Mouse (Mus musculus) testis, adult 2 months (tissue): ENCODE results near the gene Agap3. TPM values are rescaled to one million over a fixed set of nuclear protein-coding genes. Genes with fewer than 3 reads are reported as not detected.

Experiments
- H3K27ac ChIP-seq: fragments of 200-500 bp; 2 replicates; pipeline ENCODE4 v1.5.1; 2012; ENCODE audit warnings: low read depth, low read length; ENCODE audit not compliant: control insufficient read depth, insufficient read depth
- H3K27me3 ChIP-seq: fragments of 200-500 bp; 2 replicates; pipeline ENCODE4 v1.6.1; 2012; ENCODE audit warnings: mild to moderate bottlenecking, low read length, moderate library complexity; ENCODE audit not compliant: control insufficient read depth, insufficient read depth
- H3K36me3 ChIP-seq: fragments of 200-500 bp; 2 replicates; pipeline ENCODE4 v1.6.1; 2012; ENCODE audit warnings: mild to moderate bottlenecking, low read length; ENCODE audit not compliant: control insufficient read depth, insufficient read depth
- H3K4me1 ChIP-seq: fragments of 200-500 bp; 2 replicates; pipeline ENCODE4 v1.6.1; 2012; ENCODE audit warnings: low read length; ENCODE audit not compliant: control insufficient read depth, insufficient read depth
- H3K4me3 ChIP-seq: fragments of 200-500 bp; 2 replicates; pipeline ENCODE4 v1.5.1; 2012; ENCODE audit warnings: low read depth, mild to moderate bottlenecking, low read length, moderate library complexity, mixed read lengths; ENCODE audit not compliant: control insufficient read depth
- CTCF ChIP-seq: fragments of 200-500 bp; IDR thresholded peaks from 2 replicates; pipeline ENCODE4 v1.5.1; 2012; ENCODE audit warnings: low read depth, mild to moderate bottlenecking, inconsistent platforms, low read length, moderate library complexity; ENCODE audit not compliant: control insufficient read depth, insufficient read depth, insufficient replicate concordance
- POLR2A ChIP-seq: fragments of 200-500 bp; IDR thresholded peaks from 2 replicates; pipeline ENCODE4 v1.6.1; 2012; ENCODE audit warnings: low read depth, mild to moderate bottlenecking, inconsistent platforms, low read length, moderate library complexity; ENCODE audit not compliant: control insufficient read depth
- polyA plus RNA-seq: library from polyadenylated mRNA; depleted of rRNA; stranded (reverse); fragments of >200 nt; gene quantifications from 2 replicates; pipeline ENCODE4 v1.2.3, GENCODE M21; 2012

Gene Agap3
- polyA plus RNA-seq, 1 experiment, result 29.5 TPM

DNA sequence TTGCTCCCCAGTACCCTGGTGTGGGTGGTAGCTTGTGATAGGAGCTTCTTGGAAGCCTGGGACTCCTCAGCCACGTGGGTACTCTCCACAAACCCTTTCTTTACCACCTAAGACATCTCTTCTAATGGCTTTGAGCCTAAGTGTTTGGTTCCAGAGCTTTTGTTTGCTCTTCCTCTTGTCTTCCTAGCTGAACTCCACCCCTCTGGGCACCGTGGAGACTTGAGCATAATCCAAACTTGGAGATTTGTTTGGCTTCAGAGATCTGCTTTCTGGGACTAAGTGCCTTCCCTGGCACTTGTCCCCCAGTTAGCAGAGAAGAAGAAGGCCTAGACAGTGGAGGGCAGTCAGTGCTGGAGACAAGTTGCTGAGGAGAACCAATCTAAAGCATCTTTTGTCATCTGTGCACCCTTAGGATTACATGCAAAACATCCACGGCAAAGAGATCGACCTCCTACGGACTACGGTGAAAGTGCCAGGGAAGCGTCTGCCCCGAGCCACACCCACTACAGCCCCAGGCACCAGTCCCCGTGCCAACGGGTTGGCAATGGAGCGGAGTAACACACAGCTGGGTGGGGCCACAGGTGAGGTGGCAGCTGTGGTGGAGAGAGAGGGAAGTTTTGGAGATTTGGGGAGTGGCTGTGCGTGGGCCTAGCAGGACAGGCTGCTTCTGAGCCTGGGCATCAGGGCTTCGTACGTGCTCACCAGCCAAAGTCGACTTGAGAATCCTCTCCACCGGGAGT lies 40.7 kb downstream of the Agap3 start:
- Histone ChIP-seq H3K27ac (no peak overlapping the region), H3K4me1 (no peaks in the 10 kb centered on the region), H3K27me3 (no peaks in the 10 kb centered on the region), H3K4me3 (no peak overlapping the region), H3K36me3 (no peaks in the 10 kb centered on the region)
- no peak for TF ChIP-seq CTCF
- no peak for TF ChIP-seq POLR2A

DNA sequence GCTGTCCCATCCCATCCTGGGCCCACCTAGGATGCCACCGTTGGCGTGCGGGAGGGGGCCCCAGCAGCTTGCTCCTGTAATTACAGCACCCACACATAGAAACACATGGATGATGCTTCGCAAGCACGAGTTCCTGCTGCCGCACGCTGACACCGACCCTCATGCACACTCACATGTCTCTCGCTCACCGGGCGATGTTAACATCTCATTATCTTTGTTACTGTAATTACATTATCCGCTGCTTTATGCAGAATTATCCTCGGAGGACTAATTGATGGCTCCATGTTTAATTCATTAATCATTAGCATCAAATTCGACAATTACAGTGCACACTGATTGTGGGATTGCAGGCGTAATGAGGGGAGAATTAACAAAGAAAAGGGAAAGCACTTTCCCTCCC lies 43.0 kb downstream of the Agap3 start:
- Histone ChIP-seq H3K27ac (no peak overlapping the region), H3K4me1 (no peaks in the 10 kb centered on the region), H3K36me3 (no peaks in the 10 kb centered on the region), H3K4me3 (no peak overlapping the region), H3K27me3 (no peaks in the 10 kb centered on the region)
- TF ChIP-seq POLR2A (no peak), CTCF (no peak)

DNA sequence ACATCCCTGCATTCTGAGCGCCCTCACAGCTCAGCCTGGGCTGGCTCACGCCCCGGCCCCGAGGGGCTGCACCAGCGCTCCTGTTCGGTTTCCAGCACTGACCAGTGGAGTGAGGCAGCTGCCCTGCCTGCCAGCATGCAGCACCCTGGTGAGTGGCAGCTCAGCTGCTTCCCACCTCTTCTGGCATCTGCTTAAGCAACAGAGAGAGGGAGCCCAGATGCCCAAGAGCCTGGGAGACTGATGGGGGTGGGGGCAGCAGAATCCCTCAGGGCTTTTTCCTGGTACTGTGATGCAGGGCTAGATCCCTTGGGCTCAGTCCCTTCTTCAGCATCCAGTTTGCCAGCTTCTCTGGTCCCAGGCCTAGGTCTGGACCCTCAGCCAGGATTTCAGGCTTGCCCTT lies 44.8 kb downstream of the Agap3 start:
- Histone ChIP-seq H3K4me3 (no peak overlapping the region), H3K36me3 (no peaks in the 10 kb centered on the region; the same call in 1 of the 2 replicates), H3K27me3 (no peaks in the 10 kb centered on the region), H3K27ac (no peak overlapping the region), H3K4me1 (no peaks in the 10 kb centered on the region)
- no peak for TF ChIP-seq POLR2A
- no peak for TF ChIP-seq CTCF

DNA sequence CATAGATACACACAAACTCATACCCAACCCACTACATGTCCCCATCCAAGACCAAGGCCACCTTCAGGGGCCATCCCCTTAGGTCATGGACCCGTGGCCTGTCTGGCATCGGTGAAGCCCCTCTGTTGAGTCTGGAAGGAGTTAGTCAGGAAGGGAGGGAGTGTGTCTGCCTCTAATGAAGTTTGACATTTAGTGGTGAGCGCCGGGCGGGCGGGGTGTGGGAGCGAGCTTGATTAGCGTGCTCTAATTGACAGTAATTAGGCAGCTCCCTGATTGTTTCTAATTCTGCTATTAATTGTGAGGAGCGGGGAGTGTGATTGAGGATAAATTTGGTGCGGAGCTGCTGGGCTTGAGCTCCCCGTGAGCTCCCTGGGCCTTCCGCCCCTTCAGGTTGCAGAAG lies 45.5 kb downstream of the Agap3 start:
- TF ChIP-seq CTCF (no peak), POLR2A (no peak)
- Histone ChIP-seq H3K27ac (no peak overlapping the region), H3K4me1 (no peaks in the 10 kb centered on the region), H3K36me3 (no peaks in the 10 kb centered on the region; the same call in 1 of the 2 replicates), H3K27me3 (no peaks in the 10 kb centered on the region), H3K4me3 (no peak overlapping the region)

DNA sequence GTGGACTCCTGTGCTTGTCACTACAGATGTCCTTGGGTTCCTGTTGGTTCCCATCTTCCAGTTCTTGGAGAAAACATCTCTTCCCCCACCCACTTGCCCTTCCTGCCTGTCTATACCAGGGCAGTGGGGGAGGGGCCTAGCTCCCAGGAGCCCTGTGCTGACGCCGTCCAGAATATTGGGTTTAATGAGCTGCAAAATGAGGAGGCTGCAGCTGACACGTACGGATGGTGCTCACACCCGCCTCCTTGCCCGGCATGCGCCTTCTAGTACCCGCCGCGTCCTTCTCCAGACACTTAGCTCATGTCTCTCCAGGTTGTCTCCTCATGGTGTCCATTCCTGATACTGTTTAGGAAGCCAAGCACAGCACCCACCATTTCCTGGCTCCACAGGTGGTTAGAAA lies 47.1 kb downstream of the Agap3 start:
- Histone ChIP-seq H3K27me3 (no peaks in the 10 kb centered on the region), H3K4me3 (no peak overlapping the region), H3K27ac (no peak overlapping the region), H3K4me1 (no peaks in the 10 kb centered on the region; the same call in 1 of the 2 replicates), H3K36me3 (no peaks in the 10 kb centered on the region; the same call in 1 of the 2 replicates)
- no peak for TF ChIP-seq POLR2A
- no peak for TF ChIP-seq CTCF

DNA sequence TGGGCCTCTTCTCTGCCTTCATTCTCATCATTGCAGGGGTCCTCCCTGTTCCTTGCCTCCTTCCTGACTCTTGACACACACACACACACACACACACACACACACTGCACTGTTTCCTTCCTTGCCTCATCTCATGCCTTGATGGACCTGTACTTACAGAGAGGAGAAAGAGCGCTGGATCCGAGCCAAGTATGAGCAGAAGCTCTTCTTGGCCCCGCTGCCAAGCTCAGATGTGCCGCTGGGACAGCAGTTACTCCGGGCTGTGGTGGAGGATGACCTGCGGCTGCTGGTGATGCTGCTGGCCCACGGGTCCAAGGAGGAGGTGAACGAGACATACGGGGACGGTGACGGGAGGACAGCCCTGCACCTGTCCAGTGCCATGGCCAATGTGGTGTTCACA lies 48.9 kb downstream of the Agap3 start:
- no peaks in the 10 kb centered on the region; the same call in 1 of the 2 replicates for H3K36me3 ChIP-seq
- H3K4me1 ChIP-seq, result peaks cover 3% of the 10 kb centered on the region; the same call in 1 of the 2 replicates
- TF ChIP-seq CTCF (no peak), POLR2A (no peak)
- H3K27me3 ChIP-seq, result no peaks in the 10 kb centered on the region
- no peak overlapping the region for H3K4me3 ChIP-seq
- H3K27ac ChIP-seq, result no peak overlapping the region

DNA sequence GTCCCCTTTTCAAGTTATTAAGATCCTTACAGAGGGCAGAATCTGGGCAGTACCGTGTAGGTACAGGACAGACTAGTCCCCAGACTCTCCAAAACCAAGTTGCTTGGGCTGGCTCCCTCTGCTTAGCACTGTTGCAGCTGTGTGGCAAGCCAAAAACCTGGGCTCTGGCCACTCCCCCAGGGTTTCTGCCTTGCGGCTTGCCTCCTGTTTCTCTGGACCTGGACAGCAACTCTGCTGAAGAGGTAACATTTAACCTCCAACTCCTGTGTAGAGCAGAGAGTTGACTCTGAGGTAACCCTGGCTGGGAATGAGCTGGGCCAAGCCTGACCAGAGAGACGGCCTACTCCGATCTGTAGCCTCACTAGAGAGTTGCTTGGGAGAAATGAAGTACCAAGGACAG lies 50.8 kb downstream of the Agap3 start:
- Histone ChIP-seq H3K4me3 (no peak overlapping the region), H3K27me3 (no peaks in the 10 kb centered on the region), H3K36me3 (no peaks in the 10 kb centered on the region; the same call in 1 of the 2 replicates), H3K27ac (no peak overlapping the region), H3K4me1 (peaks cover 3% of the 10 kb centered on the region; the same call in 1 of the 2 replicates)
- TF ChIP-seq CTCF, result no peak
- TF ChIP-seq POLR2A, result no peak

DNA sequence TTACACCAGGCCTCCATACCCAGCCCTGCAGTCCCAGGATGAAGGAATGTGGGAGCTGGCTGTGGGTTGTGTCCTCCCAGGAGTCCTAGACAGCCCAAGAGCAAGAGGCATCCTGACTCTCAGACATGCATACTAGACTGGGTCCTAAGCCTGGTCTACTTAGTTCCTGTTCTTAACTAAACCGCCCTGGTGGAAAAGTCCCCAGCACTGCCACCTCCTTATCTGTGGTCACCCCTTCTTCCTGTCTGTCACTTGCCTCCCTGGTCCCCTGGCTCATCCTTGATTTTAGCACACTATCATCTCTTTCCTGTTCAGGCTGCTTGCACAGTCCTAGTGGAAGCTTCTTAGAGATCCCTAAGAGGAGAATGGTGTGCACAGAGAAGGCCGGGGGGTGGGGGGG lies 53.5 kb downstream of the Agap3 start:
- H3K4me1 ChIP-seq, result peaks cover 3% of the 10 kb centered on the region; the same call in 1 of the 2 replicates
- H3K4me3 ChIP-seq, result no peak overlapping the region
- H3K36me3 ChIP-seq, result no peaks in the 10 kb centered on the region; the same call in 1 of the 2 replicates
- TF ChIP-seq CTCF (no peak), POLR2A (no peak)
- no peak overlapping the region for H3K27ac ChIP-seq
- no peaks in the 10 kb centered on the region for H3K27me3 ChIP-seq
